Mouse (Mus musculus) midbrain, embryonic 16.5 days (tissue): Measurements from ENCODE around the gene Cacna1c. TPM values are rescaled to one million over a fixed set of nuclear protein-coding genes. Genes with fewer than 3 reads are reported as not detected.

Source experiments
- ATAC-seq: fragments of 200-750 bp; cut with Nextera tagmentation; 2 replicates; pipeline ENCODE4 v1.8.0; 2017; ENCODE audit warnings: moderate TSS enrichment
- H3K27ac ChIP-seq: fragments of 300-500 bp; sonication (generic); 2 replicates; pipeline ENCODE4 v1.5.1; 2014; ENCODE audit warnings: mild to moderate bottlenecking, low read length, mixed read lengths
- H3K27me3 ChIP-seq: fragments of 300-500 bp; sonication (generic); 2 replicates; pipeline ENCODE4 v1.6.1; 2014; ENCODE audit warnings: low read depth, low read length, mixed read lengths; ENCODE audit not compliant: control insufficient read depth, insufficient read depth
- H3K36me3 ChIP-seq: fragments of 300-500 bp; sonication (generic); 2 replicates; pipeline ENCODE4 v1.6.1; 2014; ENCODE audit warnings: mild to moderate bottlenecking, low read length, moderate library complexity, mixed read lengths; ENCODE audit not compliant: control insufficient read depth, insufficient read depth
- H3K4me1 ChIP-seq: fragments of 300-500 bp; sonication (generic); 2 replicates; pipeline ENCODE4 v1.6.1; 2014; ENCODE audit warnings: mild to moderate bottlenecking, low read length, mixed read lengths; ENCODE audit not compliant: control insufficient read depth, insufficient read depth
- H3K4me2 ChIP-seq: fragments of 300-500 bp; sonication (generic); 2 replicates; pipeline ENCODE4 v1.6.1; 2014; ENCODE audit warnings: mild to moderate bottlenecking, low read length, mixed read lengths
- H3K4me3 ChIP-seq: fragments of 300-500 bp; sonication (generic); 2 replicates; pipeline ENCODE4 v1.5.1; 2014; ENCODE audit warnings: low read depth, mild to moderate bottlenecking, low read length, moderate library complexity, mixed read lengths
- H3K9ac ChIP-seq: fragments of 300-500 bp; sonication (generic); 2 replicates; pipeline ENCODE4 v1.6.1; 2014; ENCODE audit warnings: low read depth, low read length, mixed read lengths
- H3K9me3 ChIP-seq: fragments of 300-500 bp; sonication (generic); replicated peaks from 2 replicates; pipeline ENCODE4 v1.6.1; 2014; ENCODE audit warnings: mild to moderate bottlenecking, low read length, mixed read lengths; ENCODE audit not compliant: control insufficient read depth, poor library complexity, severe bottlenecking
- WGBS: fragments of 180-500 bp; shearing (Covaris S2); extraction: QIAGEN DNeasy Blood & Tissue Kit; methylation state at CpG from one replicate; pipeline ENCODE4 v1.1.7; 2014; 5-methylcytosine and 5-hydroxymethylcytosine counted together
- polyA plus RNA-seq: library from polyadenylated mRNA; unstranded; fragments of >200 nt; fragmentation: Nextera tagmentation; extraction: Ambion mirVana; gene quantifications from 2 replicates; pipeline ENCODE4 v1.2.1, GENCODE M21; 2015

Gene Cacna1c
- polyA plus RNA-seq, 1 experiment from 2014 or later, result 8.1 TPM

DNA sequence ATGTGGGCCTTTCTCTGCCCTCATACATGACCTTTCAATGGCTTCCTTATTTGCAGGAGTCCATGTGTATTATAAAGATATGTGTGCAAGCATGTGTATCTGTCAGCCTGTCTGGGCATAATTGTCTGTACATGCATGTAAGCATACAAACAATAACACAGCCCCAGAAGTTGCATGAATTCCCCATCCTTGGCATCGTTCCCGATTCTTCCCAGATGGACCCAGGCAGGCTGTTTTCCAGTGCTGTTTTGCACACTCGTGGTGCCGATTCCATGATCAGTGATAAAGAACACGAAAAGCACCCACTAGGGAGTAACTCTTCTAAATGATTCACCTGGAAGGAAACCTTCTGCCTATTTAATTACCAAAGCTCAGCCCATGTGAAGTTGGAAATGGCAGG, 156.9 kb downstream of the Cacna1c start:
- H3K9me3 ChIP-seq, result no peaks in the 10 kb centered on the region
- H3K4me1 ChIP-seq, result peaks cover 15% of the 10 kb centered on the region
- no peak overlapping the region for H3K27ac ChIP-seq
- H3K27me3 ChIP-seq, result no peaks in the 10 kb centered on the region
- ATAC-seq, result no peak
- no peak overlapping the region for H3K4me2 ChIP-seq
- WGBS, result 83% methylated on average over 5 of the region's 5 CpGs
- no peak overlapping the region for H3K4me3 ChIP-seq
- H3K9ac ChIP-seq, result no peak overlapping the region
- no peaks in the 10 kb centered on the region for H3K36me3 ChIP-seq

GRCm38 (mm10) chr6:119037815-119038214, 158.4 kb downstream of the Cacna1c start:
- no peak overlapping the region for H3K9ac ChIP-seq
- H3K4me3 ChIP-seq, result no peak overlapping the region
- H3K4me2 ChIP-seq, result no peak overlapping the region
- H3K27ac ChIP-seq, result no peak overlapping the region
- no peaks in the 10 kb centered on the region for H3K9me3 ChIP-seq
- H3K36me3 ChIP-seq, result no peaks in the 10 kb centered on the region
- ATAC-seq, result no peak
- no peaks in the 10 kb centered on the region for H3K27me3 ChIP-seq
- H3K4me1 ChIP-seq, result peaks cover 15% of the 10 kb centered on the region
- WGBS, result 82% methylated on average over 6 of the region's 6 CpGs

DNA sequence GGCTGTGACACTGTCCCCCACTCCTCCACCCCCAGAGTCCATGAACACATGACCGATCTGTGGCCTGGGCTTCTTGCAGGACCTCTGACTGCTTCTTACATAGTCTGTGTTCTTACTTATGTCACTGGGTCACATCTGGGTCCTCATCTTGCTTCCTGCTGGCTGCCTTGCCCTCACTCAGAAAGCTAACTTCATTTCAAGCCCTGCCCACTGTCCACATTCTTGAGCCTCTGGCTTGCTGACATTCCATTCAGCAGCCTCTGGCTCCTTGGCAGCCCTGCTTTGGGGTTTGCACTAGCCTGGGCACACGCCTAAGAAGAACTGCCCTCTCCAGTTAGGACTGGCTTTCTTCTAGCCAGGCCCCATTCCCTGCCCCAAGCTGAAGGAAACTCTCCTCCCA, 159.2 kb downstream of the Cacna1c start:
- Histone ChIP-seq H3K27me3 (no peaks in the 10 kb centered on the region), H3K36me3 (no peaks in the 10 kb centered on the region), H3K9me3 (no peaks in the 10 kb centered on the region), H3K27ac (no peak overlapping the region), H3K4me3 (no peak overlapping the region), H3K9ac (no peak overlapping the region), H3K4me2 (no peak overlapping the region), H3K4me1 (peaks cover 15% of the 10 kb centered on the region)
- no peak for ATAC-seq
- WGBS, result 70% methylated on average over 2 of the region's 2 CpGs

GRCm38 (mm10) chr6:119035361-119035760, 160.9 kb downstream of the Cacna1c start:
- WGBS, result 90% methylated on average over 6 of the region's 6 CpGs
- Histone ChIP-seq H3K4me3 (no peak overlapping the region), H3K27me3 (no peaks in the 10 kb centered on the region), H3K4me2 (no peak overlapping the region), H3K4me1 (peaks cover 8% of the 10 kb centered on the region; the same call in 1 of the 2 replicates), H3K27ac (no peak overlapping the region), H3K9ac (no peak overlapping the region), H3K36me3 (no peaks in the 10 kb centered on the region), H3K9me3 (no peaks in the 10 kb centered on the region)
- ATAC-seq, result no peak

DNA sequence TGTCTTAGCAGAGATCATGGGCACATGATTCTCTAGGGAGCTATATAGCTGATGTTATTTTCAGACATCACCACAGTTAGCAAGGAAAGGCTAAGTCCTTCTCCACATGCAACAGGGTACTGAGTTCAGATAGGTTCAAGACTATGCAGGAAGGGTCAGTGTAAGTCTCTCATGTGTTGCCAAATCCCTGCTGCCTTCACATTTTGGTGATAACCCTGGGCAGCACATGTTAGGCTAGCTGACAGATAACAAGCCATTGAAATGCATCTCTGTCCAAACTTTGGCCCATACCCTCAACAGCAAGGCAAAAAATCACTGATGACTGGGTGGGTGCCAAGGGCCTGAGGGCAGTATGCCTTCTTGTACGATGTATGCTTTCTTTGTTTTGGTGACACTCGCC, 161.3 kb downstream of the Cacna1c start:
- WGBS, result 92% methylated on average over 2 of the region's 2 CpGs
- H3K9ac ChIP-seq, result no peak overlapping the region
- no peak for ATAC-seq
- no peaks in the 10 kb centered on the region for H3K27me3 ChIP-seq
- no peak overlapping the region for H3K4me2 ChIP-seq
- peaks cover 7% of the 10 kb centered on the region; the same call in 1 of the 2 replicates for H3K4me1 ChIP-seq
- H3K27ac ChIP-seq, result no peak overlapping the region
- no peak overlapping the region for H3K4me3 ChIP-seq
- H3K36me3 ChIP-seq, result no peaks in the 10 kb centered on the region
- no peaks in the 10 kb centered on the region for H3K9me3 ChIP-seq

- peak; percentile 66; the same call in 1 of the 2 replicates for ATAC-seq
- no peak overlapping the region for H3K4me3 ChIP-seq
- no peaks in the 10 kb centered on the region for H3K27me3 ChIP-seq
- H3K4me2 ChIP-seq, result no peak overlapping the region
- no peaks in the 10 kb centered on the region for H3K36me3 ChIP-seq
- H3K4me1 ChIP-seq, result peaks cover 7% of the 10 kb centered on the region
- H3K9me3 ChIP-seq, result no peaks in the 10 kb centered on the region
- WGBS, result 56% methylated on average over 6 of the region's 6 CpGs
- H3K9ac ChIP-seq, result no peak overlapping the region
- H3K27ac ChIP-seq, result no peak overlapping the region
Measured at GRCm38 (mm10) chr6:119027880-119028279, 168.3 kb downstream of the Cacna1c start.

GRCm38 (mm10) chr6:119022850-119023249, 173.4 kb downstream of the Cacna1c start:
- no peak overlapping the region for H3K4me2 ChIP-seq
- H3K27ac ChIP-seq, result no peak overlapping the region
- H3K9ac ChIP-seq, result no peak overlapping the region
- H3K4me3 ChIP-seq, result no peak overlapping the region
- peaks cover 3% of the 10 kb centered on the region for H3K4me1 ChIP-seq
- H3K27me3 ChIP-seq, result no peaks in the 10 kb centered on the region
- ATAC-seq, result no peak
- WGBS, result 67% methylated on average over 2 of the region's 2 CpGs
- H3K9me3 ChIP-seq, result no peaks in the 10 kb centered on the region
- no peaks in the 10 kb centered on the region for H3K36me3 ChIP-seq

GRCm38 (mm10) chr6:119021226-119021625, 175.0 kb downstream of the Cacna1c start:
- no peaks in the 10 kb centered on the region for H3K27me3 ChIP-seq
- no peak overlapping the region for H3K9ac ChIP-seq
- WGBS, result 85% methylated on average over 8 of the region's 8 CpGs
- H3K4me2 ChIP-seq, result no peak overlapping the region
- H3K4me3 ChIP-seq, result no peak overlapping the region
- peaks cover 10% of the 10 kb centered on the region for H3K4me1 ChIP-seq
- no peaks in the 10 kb centered on the region for H3K36me3 ChIP-seq
- no peak overlapping the region for H3K27ac ChIP-seq
- no peaks in the 10 kb centered on the region for H3K9me3 ChIP-seq
- ATAC-seq, result no peak

GRCm38 (mm10) chr6:119018956-119019355, 177.3 kb downstream of the Cacna1c start:
- Histone ChIP-seq H3K27ac (no peak overlapping the region), H3K9me3 (no peaks in the 10 kb centered on the region), H3K4me3 (no peak overlapping the region), H3K4me2 (no peak overlapping the region), H3K9ac (no peak overlapping the region), H3K27me3 (no peaks in the 10 kb centered on the region), H3K36me3 (no peaks in the 10 kb centered on the region), H3K4me1 (peaks cover 10% of the 10 kb centered on the region)
- ATAC-seq, result no peak
- whole genome bisulfite sequencing, result 91% methylated on average over 6 of the region's 6 CpGs
